Mouse (Mus musculus) right cerebral cortex, postnatal 10 days (tissue): ENCODE measurements around the gene Lmx1b.

Source experiments
- DNase-seq, 2 experiments: peaks; one replicate each; pipeline ENCODE4 v3.0.0; 2021; ENCODE audit warnings: low spot score in 2 of 2

The Lmx1b gene

DNA sequence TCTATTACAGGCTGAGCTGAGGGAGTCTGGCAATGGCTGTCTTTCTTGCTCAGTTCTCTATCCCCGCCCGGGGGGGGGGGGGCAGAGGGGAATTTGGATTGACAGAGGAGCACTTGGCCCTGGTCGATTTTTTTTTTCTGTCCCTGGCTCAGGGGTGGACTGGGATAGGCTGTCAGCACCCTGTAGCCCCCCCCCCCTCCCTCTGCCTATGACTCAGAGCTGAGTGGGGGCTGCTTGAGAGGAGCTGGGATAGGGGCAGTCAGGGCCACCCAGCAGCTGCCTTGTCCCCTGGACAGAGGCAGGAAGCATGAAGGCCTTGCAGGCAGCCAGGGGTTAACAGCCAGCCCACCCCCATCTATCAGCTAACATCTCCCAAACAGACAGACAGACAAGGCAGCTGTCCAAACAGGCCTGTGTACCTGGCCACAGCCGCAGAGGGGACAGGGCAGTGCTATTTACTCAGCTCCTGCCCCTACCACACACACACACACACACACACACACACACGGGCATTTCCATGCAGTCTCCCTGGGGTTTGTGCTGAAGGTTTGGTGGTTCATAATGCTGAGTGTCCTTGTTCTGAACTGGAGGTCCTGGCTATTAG is 57.8 kb downstream of the Lmx1b start:
- DNase-seq, result no peak

GRCm38 (mm10) chr2:33581866-33582265 is 58.4 kb downstream of the Lmx1b start:
- DNase-seq, result no peak

- DNase-seq, result no peak
Measured at GRCm38 (mm10) chr2:33581449-33581777, 58.9 kb downstream of the Lmx1b start.

- DNase-seq, result peak; percentile 54 to 55
Measured at GRCm38 (mm10) chr2:33580697-33581448, 59.4 kb downstream of the Lmx1b start.

GRCm38 (mm10) chr2:33575406-33575805 is 64.9 kb downstream of the Lmx1b start:
- DNase-seq, result no peak

DNA sequence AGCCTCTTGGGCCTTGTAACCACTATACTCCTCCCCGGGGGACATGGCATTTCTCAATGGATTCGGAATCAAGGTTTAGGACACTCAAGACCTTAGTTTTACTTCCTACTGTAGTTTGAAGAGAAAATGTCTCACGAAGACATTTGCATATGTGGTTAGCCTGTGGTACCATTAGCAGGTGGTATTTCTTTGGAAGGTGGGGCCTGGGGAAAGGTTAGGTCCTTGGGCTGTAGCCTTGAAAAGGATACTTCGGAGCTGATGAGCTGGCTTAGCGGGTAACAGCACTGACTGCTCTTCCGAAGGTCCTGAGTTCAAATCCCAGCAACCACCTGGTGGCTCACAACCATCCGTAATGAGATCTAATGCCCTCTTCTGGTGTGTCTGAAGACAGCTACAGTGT is 67.2 kb downstream of the Lmx1b start:
- DNase-seq, result no peak

DNA sequence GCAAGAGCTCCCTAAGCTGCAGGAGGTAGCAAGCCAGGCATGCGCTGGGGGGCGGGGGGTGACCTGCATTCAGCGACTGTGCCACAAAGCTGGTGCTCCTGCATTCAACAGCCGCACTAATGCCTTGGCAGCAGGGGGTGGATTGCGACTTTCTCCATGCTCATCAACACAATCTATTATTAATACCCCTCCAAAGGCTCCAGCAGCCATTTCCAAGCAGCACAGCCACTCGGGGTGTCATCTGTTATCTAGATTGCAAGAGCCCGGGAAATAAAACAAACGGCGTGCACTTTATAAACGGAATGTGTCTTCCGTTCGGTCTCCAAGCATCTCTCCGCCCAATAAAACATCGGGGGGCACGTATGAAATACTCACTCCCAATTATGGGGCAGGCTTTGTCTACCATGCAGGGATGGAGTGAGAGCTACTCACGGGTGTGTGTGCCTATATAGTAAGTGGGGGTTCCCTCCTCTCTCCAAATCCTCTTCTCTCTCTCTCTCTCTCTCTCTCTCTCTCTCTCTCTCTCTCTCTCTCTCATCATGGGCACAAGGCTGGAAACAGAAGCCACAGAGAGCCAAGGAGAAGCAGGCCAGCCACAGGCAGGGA is 69.0 kb downstream of the Lmx1b start:
- no peak for DNase-seq

DNA sequence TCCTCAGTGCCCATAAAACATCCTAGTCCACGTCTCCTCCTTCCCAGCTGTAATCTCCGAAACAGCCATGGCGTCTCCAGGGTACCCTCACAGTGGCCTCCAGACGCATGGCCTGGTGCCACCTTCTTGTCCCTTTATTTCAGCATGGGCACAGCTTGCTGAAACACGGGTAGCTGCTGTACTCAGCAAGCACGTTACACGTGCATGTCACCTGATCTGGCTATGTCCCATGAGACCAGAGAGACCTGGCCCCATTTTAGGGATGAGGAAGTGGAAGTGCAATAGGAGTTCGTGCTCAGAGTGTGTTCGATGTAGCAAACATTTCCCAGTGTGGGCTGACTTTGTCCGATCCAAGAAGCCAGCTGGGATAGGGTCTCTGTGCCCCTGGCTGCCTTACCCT is 70.6 kb downstream of the Lmx1b start:
- DNase-seq, result no peak

GRCm38 (mm10) chr2:33569240-33569639 is 71.1 kb downstream of the Lmx1b start:
- DNase-seq, result no peak

GRCm38 (mm10) chr2:33565886-33566285 is 74.4 kb downstream of the Lmx1b start:
- DNase-seq, result no peak

DNA sequence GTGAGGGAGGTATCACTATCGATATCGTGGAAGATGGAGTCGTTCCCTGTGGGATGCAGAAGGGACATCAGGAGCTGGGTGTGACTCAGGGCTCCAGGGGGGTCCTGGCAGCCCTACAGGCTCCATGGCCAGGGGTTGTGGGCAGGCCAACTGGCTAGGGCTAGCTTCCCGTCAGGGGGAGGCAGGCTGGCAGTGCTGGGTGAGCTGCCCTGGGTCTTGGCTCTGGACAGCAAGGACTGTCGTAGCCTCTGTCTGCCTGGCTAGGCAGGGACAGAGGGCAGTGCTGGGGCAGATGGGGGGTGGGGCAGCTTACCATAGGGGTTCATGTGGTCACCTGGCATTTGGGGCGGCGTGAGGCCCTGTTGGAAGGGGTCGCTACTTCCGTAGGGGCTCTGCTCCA is 75.6 kb downstream of the Lmx1b start:
- DNase-seq, result no peak

DNA sequence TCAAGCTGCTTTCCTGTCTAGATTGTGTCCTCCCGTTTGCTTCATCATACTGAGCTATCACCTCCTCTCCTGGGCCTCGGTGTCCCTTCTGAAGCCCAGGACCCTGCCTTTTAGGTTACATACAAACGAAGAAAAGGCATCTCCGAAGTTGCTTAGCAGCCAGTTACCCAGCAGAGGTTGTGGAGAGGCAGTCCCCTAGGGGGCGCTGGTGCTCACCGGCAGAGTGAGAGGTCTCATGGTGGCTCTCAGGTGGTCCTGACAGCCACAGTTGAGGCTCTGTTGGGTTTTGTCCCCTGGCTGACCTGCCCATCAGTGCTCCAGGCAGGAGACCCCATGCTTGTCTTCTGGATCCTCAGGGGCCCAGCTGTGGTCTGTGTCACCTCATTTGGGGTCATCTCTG is 80.6 kb downstream of the Lmx1b start:
- DNase-seq, result peak in 1 of 2 experiments; percentile 76

DNA sequence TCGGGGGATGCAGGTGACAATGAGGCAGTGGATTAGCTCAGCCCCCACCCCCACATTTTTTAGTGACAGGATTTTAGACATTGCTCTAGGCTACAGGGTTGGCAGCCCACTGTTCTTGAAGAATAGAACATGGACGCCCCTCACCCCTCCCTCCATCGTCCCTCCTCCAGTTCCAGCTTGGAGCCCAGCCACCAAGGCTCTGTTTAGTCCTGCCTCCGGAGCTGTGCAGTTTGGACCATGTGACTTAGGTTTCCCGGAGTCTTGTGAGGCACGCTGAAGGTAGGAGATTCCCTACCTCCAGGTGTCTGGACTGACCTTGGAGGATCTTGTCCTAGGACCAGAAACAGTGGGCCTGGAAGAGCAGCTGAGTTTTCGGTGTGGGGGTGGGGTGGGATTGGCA is 81.0 kb downstream of the Lmx1b start:
- DNase-seq, result peak; percentile 74 to 78

GRCm38 (mm10) chr2:33558233-33558632 is 82.1 kb downstream of the Lmx1b start:
- DNase-seq, result peak; percentile 81 to 86

GRCm38 (mm10) chr2:33555573-33555972 is 84.7 kb downstream of the Lmx1b start:
- DNase-seq, result no peak

- DNase-seq, result peak; percentile 25 to 27
Measured at GRCm38 (mm10) chr2:33552672-33553071, 87.6 kb downstream of the Lmx1b start.

DNA sequence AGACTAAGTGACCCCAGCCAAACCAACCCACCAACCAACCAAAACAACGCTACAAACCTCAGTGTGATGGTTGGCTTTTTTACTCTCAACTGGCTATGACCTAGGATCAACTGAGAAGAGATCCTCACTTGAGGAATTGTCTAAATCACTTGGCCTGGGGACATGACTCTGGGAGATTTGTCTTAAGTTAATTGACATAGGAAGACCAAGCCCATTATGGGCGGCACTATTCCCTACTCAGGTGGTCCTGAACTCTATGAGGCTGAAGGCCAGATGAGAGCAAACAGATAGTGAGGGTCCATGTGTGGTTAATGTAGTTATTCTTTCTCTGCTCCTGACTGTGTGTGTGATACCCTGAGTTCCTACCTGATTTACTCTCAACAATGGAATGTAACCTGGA is 92.7 kb downstream of the Lmx1b start:
- DNase-seq, result no peak

- DNase-seq, result peak; percentile 97 to 98
Measured at GRCm38 (mm10) chr2:33546879-33547278, 93.4 kb downstream of the Lmx1b start.

DNA sequence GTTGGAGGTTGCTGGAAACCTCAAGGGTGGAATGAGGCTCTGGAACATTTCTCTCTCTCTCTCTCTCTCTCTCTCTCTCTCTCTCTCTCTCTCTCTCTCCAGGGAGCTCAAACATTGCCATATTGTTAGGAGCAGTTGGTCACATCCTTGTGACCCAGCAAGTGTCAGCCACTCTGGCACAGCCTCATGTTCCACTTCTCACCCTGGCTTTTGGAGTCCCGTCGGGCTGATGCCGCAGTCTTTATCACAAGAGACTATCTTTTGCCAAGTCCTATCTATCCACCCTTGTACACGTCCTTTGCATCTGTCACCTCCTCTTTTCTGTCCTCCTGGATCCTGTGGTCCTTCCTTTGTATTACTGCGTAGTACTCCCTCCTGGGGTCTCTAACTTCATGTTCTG is 94.3 kb downstream of the Lmx1b start:
- DNase-seq, result peak; percentile 25 to 31

DNA sequence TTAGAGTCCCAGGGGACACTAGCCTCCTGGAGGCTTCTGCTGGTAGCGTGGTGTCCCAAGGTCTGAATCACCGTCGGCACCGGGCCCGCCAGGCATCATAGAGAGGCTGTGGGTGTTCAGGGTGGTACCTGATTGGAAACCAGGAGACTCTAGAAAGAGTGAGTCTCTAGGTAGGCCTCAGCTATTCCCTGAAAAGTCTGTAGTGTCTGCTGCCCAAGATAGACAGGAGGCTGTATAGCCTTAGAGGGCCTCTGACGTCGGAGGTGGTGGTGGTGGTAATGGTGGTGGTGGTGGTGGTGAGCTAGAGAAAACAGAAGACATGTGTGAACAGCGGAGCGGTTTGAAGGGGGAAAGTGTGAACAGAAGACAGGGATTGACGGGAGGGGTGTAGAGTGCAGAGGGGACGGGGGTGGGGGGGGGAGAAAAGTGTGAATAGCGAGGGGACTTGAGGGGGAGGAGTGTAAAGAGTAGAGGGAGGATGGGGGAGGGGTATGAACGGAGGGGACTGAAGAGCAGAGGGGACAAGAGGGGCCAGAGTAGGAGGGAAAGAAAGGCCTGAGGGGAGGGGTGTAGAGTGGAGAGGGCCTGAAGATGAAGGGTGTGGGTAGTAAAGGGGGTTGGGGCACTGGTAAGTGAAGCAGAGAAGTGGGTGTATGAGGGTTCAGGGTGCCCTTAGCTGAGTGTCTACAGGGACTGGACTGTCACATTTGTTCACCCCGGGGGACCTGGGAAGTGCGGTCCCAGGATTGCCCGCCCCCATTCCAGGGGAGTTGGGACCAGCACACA is 95.3 kb downstream of the Lmx1b start:
- DNase-seq, result peak in 1 of 2 experiments; percentile 36

DNA sequence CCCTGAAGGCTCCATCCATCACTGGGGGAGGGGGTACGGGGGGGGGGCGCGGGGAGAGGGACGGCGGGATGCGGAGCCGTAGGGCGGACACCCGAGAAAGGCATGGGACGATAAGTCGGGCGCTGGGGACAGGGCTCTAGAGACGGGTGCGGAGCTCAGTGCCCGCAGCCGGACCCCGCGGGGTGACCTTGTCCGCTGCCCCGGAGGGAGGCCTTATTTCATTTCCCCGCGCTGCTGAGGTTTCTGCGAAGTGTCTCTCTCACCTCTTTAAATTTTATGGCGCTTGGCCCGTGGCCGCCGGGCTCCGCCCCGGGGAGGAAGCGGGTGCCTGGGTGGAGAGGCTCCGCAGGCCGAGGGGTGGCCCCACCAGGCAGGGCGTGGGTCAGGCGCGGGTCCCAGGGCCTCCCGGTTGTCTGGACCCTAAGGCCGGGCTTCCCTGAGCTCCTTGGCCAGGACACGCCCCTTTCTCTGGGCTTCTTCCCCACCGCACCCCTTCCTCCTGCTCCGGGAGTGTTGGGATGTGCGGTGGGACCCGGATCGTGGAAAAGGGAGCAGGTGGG is 96.0 kb downstream of the Lmx1b start:
- DNase-seq, result peak in 1 of 2 experiments; percentile 42
